Mouse (Mus musculus) stomach, postnatal 0 days (tissue): Measurements from ENCODE around the gene Myo3b.
"Not testable (repeated sequence)": the region's sequence is repeated elsewhere in the genome, so short reads cannot be mapped to it uniquely, and the experiment has no call there.

Source experiments
- CTCF ChIP-seq: IDR thresholded peaks from 2 replicates; pipeline ENCODE4 v1.5.1; 2016; ENCODE audit warnings: antibody characterized with exemption, low read depth, mild to moderate bottlenecking, moderate library complexity
- EP300 ChIP-seq: optimal IDR thresholded peaks from 2 replicates; pipeline ENCODE3; 2016; ENCODE audit warnings: antibody characterized with exemption

DNA sequence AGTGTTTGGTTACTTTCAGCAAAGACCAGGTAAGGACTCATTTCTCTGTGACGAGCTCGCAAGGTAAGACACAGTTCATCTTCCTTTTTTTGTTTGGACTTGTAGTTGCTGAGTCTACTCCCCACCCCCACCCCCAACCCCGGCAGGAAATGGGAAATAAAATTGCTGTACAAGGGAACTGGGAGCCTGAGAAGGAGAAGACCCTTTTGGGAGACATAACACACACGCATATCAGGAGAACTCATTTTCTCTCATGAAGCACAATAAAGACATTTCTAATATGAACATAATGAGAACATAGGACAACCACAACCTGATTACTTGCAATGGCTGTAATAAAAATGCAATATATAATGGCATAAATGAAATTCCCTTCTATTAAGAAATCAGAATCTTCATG lies 195.5 kb downstream of the Myo3b start:
- TF ChIP-seq CTCF, EP300: not testable (repeated sequence)
